ENCODE assay signal across 8 mouse cellular contexts in the genomic region with DNA sequence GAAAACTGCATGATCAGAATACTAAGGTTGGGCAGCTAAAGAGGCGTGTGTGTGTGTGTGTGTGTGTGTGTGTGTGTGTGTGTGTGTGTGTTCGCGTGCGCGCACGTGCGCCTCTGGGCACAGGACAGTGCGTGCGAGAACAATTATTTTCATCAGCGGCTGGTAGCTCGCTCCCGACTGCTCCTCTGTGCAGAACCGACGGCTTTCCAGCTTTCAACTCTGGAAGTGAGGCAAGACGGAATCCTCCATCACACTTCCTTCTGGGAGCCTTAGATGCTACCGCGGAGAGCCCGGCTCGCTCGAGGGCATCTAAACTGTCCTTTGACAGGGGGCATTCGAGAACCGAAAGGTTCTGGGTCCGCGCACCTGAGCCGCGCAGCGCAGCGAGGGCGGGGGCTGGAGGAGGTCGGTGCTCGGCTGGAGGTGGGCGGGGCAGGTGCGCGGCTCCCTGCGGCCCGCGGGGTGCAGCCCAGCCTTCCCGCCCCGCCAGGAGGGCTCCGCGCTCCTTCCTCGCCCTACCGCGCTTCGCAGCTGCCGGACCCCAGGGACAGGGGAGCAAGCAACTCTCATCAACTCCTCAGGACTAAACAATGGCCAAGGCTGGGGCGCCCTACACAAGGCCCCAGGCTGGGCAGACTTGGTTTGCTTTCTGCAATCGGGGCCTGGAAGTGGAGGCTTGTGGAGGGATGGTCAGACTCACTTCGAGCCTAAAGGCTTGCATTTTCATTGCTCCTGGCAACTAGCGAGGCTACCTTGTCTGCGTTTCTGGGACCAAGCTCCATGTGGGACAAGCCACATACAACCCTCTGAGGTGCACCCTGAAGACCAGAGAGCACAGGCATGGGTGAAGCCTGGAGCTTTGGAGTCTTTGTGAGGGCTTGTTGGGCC. TPM values are rescaled to one million over a fixed set of nuclear protein-coding genes. Genes with fewer than 3 reads are reported as not detected.
DNase-seq lines count a peak whose midpoint lies in the region; ATAC-seq and TF ChIP-seq lines count a peak whose summit lies in the region.

A gene (plus strand): TSS at position 146 of the 888 bp plus-strand sequence.

- ATAC-seq in heart, embryonic 11.5 days (replicated peaks; ENCODE audit: insufficient number of reproducible peaks, low FRiP score, low TSS enrichment), result no peak
- peak; percentile 70 for ATAC-seq in forebrain, embryonic 12.5 days (ENCODE audit: low FRiP score)
- no peak for ATAC-seq in liver, embryonic 12.5 days
- ATAC-seq in stomach, embryonic 15.5 days (ENCODE audit: insufficient read depth, low FRiP score, low read depth), result 0 out of 2 replicates have a peak, but pooled peaks have one; percentile 39

- peaks cover 42% of the 10 kb centered on the region for H3K27me3 ChIP-seq in heart, embryonic 11.5 days (ENCODE audit: control insufficient read depth, insufficient read depth, low read length)
- peaks cover 40% of the 10 kb centered on the region for H3K27me3 ChIP-seq in forebrain, embryonic 12.5 days
- peaks cover 75% of the 10 kb centered on the region for H3K27me3 ChIP-seq in liver, embryonic 12.5 days (replicated peaks)
- peaks cover 55% of the 10 kb centered on the region for H3K27me3 ChIP-seq in stomach, embryonic 15.5 days (replicated peaks)

- no peak within 1 kb of the TSS for H3K9ac ChIP-seq in heart, embryonic 11.5 days (ENCODE audit: low read depth, low read length)
- H3K9ac ChIP-seq in forebrain, embryonic 12.5 days, result peak within 1 kb of the TSS; percentile 55
- H3K9ac ChIP-seq in liver, embryonic 12.5 days, result no peak within 1 kb of the TSS
- no peak within 1 kb of the TSS for H3K9ac ChIP-seq in stomach, embryonic 15.5 days

- TF ChIP-seq POLR2A in bone marrow macrophage, adult 2 months (IDR thresholded peaks at IDR 0.05; ENCODE audit: borderline replicate concordance, low read depth, low read length), result no peak

- H3K27ac ChIP-seq in heart, embryonic 11.5 days (ENCODE audit: low read depth, low read length), result no peak within 1 kb of the TSS
- no peak within 1 kb of the TSS for H3K27ac ChIP-seq in bone marrow macrophage, adult 2 months (ENCODE audit: insufficient read depth, low read depth, low read length)
- H3K27ac ChIP-seq in forebrain, embryonic 12.5 days, result peak within 1 kb of the TSS; percentile 77
- H3K27ac ChIP-seq in liver, embryonic 12.5 days, result no peak within 1 kb of the TSS
- no peak within 1 kb of the TSS for H3K27ac ChIP-seq in stomach, embryonic 15.5 days

- H3K4me1 ChIP-seq in heart, embryonic 11.5 days (ENCODE audit: control insufficient read depth, insufficient read depth, low read length), result peaks cover 4% of the 10 kb centered on the region; the same call in 1 of the 2 replicates
- H3K4me1 ChIP-seq in bone marrow macrophage, adult 2 months (ENCODE audit: control insufficient read depth, insufficient read depth, low read length), result no peaks in the 10 kb centered on the region
- peaks cover 19% of the 10 kb centered on the region for H3K4me1 ChIP-seq in forebrain, embryonic 12.5 days
- peaks cover 7% of the 10 kb centered on the region for H3K4me1 ChIP-seq in liver, embryonic 12.5 days
- H3K4me1 ChIP-seq in stomach, embryonic 15.5 days, result peaks cover 6% of the 10 kb centered on the region; the same call in 1 of the 2 replicates

- no peak for TF ChIP-seq CTCF in bone marrow macrophage, adult 2 months (IDR thresholded peaks at IDR 0.05; ENCODE audit: low read depth, low read length)

- DNase-seq in heart, postnatal 25 days (ENCODE audit: low spot score), result no peak
- DNase-seq in right cerebral cortex, postnatal 25 days, result no peak
- no peak for DNase-seq in T-cell, adult 2 months (ENCODE audit: low spot score)

- peaks cover 2% of the 10 kb centered on the region; the same call in 1 of the 2 replicates for H3K9me3 ChIP-seq in heart, embryonic 11.5 days (replicated peaks; ENCODE audit: control insufficient read depth, low read length)
- 0 out of 2 replicates have a peak, but pooled peaks cover 7% of the 10 kb centered on the region for H3K9me3 ChIP-seq in forebrain, embryonic 12.5 days
- no peaks in the 10 kb centered on the region for H3K9me3 ChIP-seq in liver, embryonic 12.5 days (replicated peaks)
- H3K9me3 ChIP-seq in stomach, embryonic 15.5 days, result no peaks in the 10 kb centered on the region

- WGBS in heart, embryonic 11.5 days (ENCODE audit: insufficient replicate concordance), result under 1% methylated on average over 51 of the region's 51 CpGs
- WGBS in forebrain, embryonic 12.5 days, result 1% methylated on average over 51 of the region's 51 CpGs
- WGBS in liver, embryonic 12.5 days (ENCODE audit: insufficient replicate concordance), result 3% methylated on average over 51 of the region's 51 CpGs
- 2% methylated on average over 51 of the region's 51 CpGs for WGBS in stomach, embryonic 15.5 days

- H3K4me2 ChIP-seq in heart, embryonic 11.5 days, result peak within 1 kb of the TSS; percentile 61
- H3K4me2 ChIP-seq in forebrain, embryonic 12.5 days, result peak within 1 kb of the TSS; percentile 60
- peak within 1 kb of the TSS; percentile 49 for H3K4me2 ChIP-seq in liver, embryonic 12.5 days
- H3K4me2 ChIP-seq in stomach, embryonic 15.5 days, result peak within 1 kb of the TSS; percentile 50

- H3K36me3 ChIP-seq in heart, embryonic 11.5 days (ENCODE audit: control insufficient read depth, insufficient read depth, low read length), result no peaks in the 10 kb centered on the region
- no peaks in the 10 kb centered on the region for H3K36me3 ChIP-seq in forebrain, embryonic 12.5 days (replicated peaks)
- no peaks in the 10 kb centered on the region for H3K36me3 ChIP-seq in liver, embryonic 12.5 days
- H3K36me3 ChIP-seq in stomach, embryonic 15.5 days, result no peaks in the 10 kb centered on the region

- intact Hi-C loops in heart, postnatal 25 days (cut with DNase I), result no loop called here

- peak within 1 kb of the TSS; percentile 37 for H3K4me3 ChIP-seq in heart, embryonic 11.5 days (ENCODE audit: low read depth, low read length)
- 0 out of 2 replicates have a peak within 1 kb of the TSS, but pooled peaks have one; percentile 3 for H3K4me3 ChIP-seq in bone marrow macrophage, adult 2 months (ENCODE audit: insufficient read depth, low read length)
- H3K4me3 ChIP-seq in forebrain, embryonic 12.5 days (replicated peaks), result peak within 1 kb of the TSS; percentile 38
- peak within 1 kb of the TSS; percentile 27 for H3K4me3 ChIP-seq in liver, embryonic 12.5 days
- peak within 1 kb of the TSS; percentile 19 for H3K4me3 ChIP-seq in stomach, embryonic 15.5 days (replicated peaks)

RNA-seq across cellular contexts. Expression of the gene that starts here (rescaled TPM):
- 0.10 TPM in 1 of 2 replicates, not detected in the other for polyA plus RNA-seq in heart, embryonic 11.5 days (2014; fragmentation: Nextera tagmentation; extraction: Ambion mirVana)
- not detected for total RNA-seq in heart, postnatal 25 days (2021)
- not detected in 2 replicates for polyA plus RNA-seq in bone marrow macrophage, adult 2 months (2012; ENCODE audit: insufficient read depth, insufficient read length, missing spikeins)
- polyA plus RNA-seq in forebrain, embryonic 12.5 days (2016; fragmentation: Nextera tagmentation; extraction: Ambion mirVana), result 0.36 and 0.59 TPM in 2 replicates
- not detected in 2 replicates for polyA plus RNA-seq in liver, embryonic 12.5 days (2016; fragmentation: Nextera tagmentation; extraction: Ambion mirVana)
- not detected in 2 replicates for polyA plus RNA-seq in stomach, embryonic 15.5 days (2015; fragmentation: Nextera tagmentation; extraction: Ambion mirVana)

Comparison
In these comparisons a context has a peak if more than half of its experiments do, and no peak if none do; other contexts are left out.
1. Peak in ATAC-seq, H3K4me3 ChIP-seq, H3K27ac ChIP-seq, H3K9ac ChIP-seq and H3K4me2 ChIP-seq in forebrain, embryonic 12.5 days; RNA of the gene not detected or under 1 TPM.
2. Peak in ATAC-seq, H3K4me3 ChIP-seq and H3K4me2 ChIP-seq in stomach, embryonic 15.5 days; RNA of the gene not detected or under 1 TPM.